Mouse (Mus musculus): Measurements from ENCODE around the gene Pik3ap1. TPM values are rescaled to one million over a fixed set of nuclear protein-coding genes. Genes with fewer than 3 reads are reported as not detected.
"Not testable (repeated sequence)": the region's sequence is repeated elsewhere in the genome, so short reads cannot be mapped to it uniquely, and the experiment has no call there.

Gene Pik3ap1
- total RNA-seq, 2 experiments from 2014 or later, result 6.2 to 8.7 TPM

GRCm38 (mm10) chr19:41332228-41332627 is 52.7 kb downstream of the Pik3ap1 start:
- DNase-seq, result no peak

GRCm38 (mm10) chr19:41330401-41330800 is 54.5 kb downstream of the Pik3ap1 start:
- DNase-seq, result no peak

GRCm38 (mm10) chr19:41329961-41330360 is 54.9 kb downstream of the Pik3ap1 start:
- DNase-seq, result no peak

GRCm38 (mm10) chr19:41328743-41329142 is 56.2 kb downstream of the Pik3ap1 start:
- no peak for DNase-seq

GRCm38 (mm10) chr19:41323813-41324212 is 61.1 kb downstream of the Pik3ap1 start:
- no peak for DNase-seq

- no peak for DNase-seq
Observed at GRCm38 (mm10) chr19:41323125-41323524, 61.8 kb downstream of the Pik3ap1 start.

GRCm38 (mm10) chr19:41321149-41321548 is 63.8 kb downstream of the Pik3ap1 start:
- DNase-seq, result no peak

GRCm38 (mm10) chr19:41317315-41318095 is 67.4 kb downstream of the Pik3ap1 start:
- DNase-seq, result peak; percentile 62

- DNase-seq, result peak; percentile 38
Observed at GRCm38 (mm10) chr19:41314696-41315095, 70.2 kb downstream of the Pik3ap1 start.

GRCm38 (mm10) chr19:41313663-41314062 is 71.2 kb downstream of the Pik3ap1 start:
- no peak for DNase-seq

- DNase-seq, result not testable (repeated sequence)
Observed at GRCm38 (mm10) chr19:41312587-41312986, 72.3 kb downstream of the Pik3ap1 start.

GRCm38 (mm10) chr19:41312027-41312426 is 72.9 kb downstream of the Pik3ap1 start:
- no peak for DNase-seq

- DNase-seq, result peak; percentile 53
Observed at GRCm38 (mm10) chr19:41310971-41311703, 73.8 kb downstream of the Pik3ap1 start.

- no peak for DNase-seq
Observed at GRCm38 (mm10) chr19:41303933-41304332, 81.0 kb downstream of the Pik3ap1 start.

GRCm38 (mm10) chr19:41303433-41303832 is 81.5 kb downstream of the Pik3ap1 start:
- DNase-seq, result no peak

- no peak for DNase-seq
Observed at GRCm38 (mm10) chr19:41301856-41302255, 83.0 kb downstream of the Pik3ap1 start.

GRCm38 (mm10) chr19:41299446-41299845 is 85.5 kb downstream of the Pik3ap1 start:
- no peak for DNase-seq

- no peak for DNase-seq
Observed at GRCm38 (mm10) chr19:41290952-41291619, 93.8 kb downstream of the Pik3ap1 start.

- DNase-seq, result no peak
Observed at GRCm38 (mm10) chr19:41288568-41288967, 96.3 kb downstream of the Pik3ap1 start.

- DNase-seq, result no peak
Observed at GRCm38 (mm10) chr19:41287224-41287623, 97.7 kb downstream of the Pik3ap1 start.

- no peak for DNase-seq
Observed at GRCm38 (mm10) chr19:41284515-41284914, 100.4 kb downstream of the Pik3ap1 start.

GRCm38 (mm10) chr19:41282718-41283117 is 102.2 kb downstream of the Pik3ap1 start:
- DNase-seq, result no peak

- no peak for DNase-seq
Observed at GRCm38 (mm10) chr19:41282216-41282615, 102.7 kb downstream of the Pik3ap1 start.

Data from adrenal gland, postnatal 10 days (tissue).